Mouse (Mus musculus): Measurements from ENCODE around the gene Sgcg. TPM values are rescaled to one million over a fixed set of nuclear protein-coding genes. Genes with fewer than 3 reads are reported as not detected.

Sgcg gene
- total and polyA plus RNA-seq, 2 experiments from 2014 or later, result 0.11 to 0.36 TPM

- no peak overlapping the region for H3K4me3 ChIP-seq (ENCODE audit: low read depth, low read length)
- no peaks in the 10 kb centered on the region for H3K4me1 ChIP-seq (ENCODE audit: insufficient read depth, low read length)
- H3K9me3 ChIP-seq (ENCODE audit: low read length), result no peaks in the 10 kb centered on the region
- peaks cover 33% of the 10 kb centered on the region for H3K36me3 ChIP-seq (ENCODE audit: insufficient read depth, low read length)
- TF ChIP-seq CTCF (IDR thresholded peaks at IDR 0.05), result no peak
- H3K27me3 ChIP-seq (ENCODE audit: insufficient read depth, low read length), result no peaks in the 10 kb centered on the region
- WGBS, result 99% methylated on average over 6 of the region's 6 CpGs
- ATAC-seq (ENCODE audit: low FRiP score) (no peak), DNase-seq (ENCODE audit: low spot score) (no peak)
- no peak overlapping the region for H3K27ac ChIP-seq (ENCODE audit: low read depth, low read length)
- H3K4me2 ChIP-seq (ENCODE audit: low read depth, low read length, poor library complexity, severe bottlenecking), result no peak overlapping the region
- no peak overlapping the region for H3K9ac ChIP-seq (replicated peaks; ENCODE audit: low read length, poor library complexity, severe bottlenecking)
Measured at GRCm38 (mm10) chr14:61211754-61212153, 46.5 kb downstream of the Sgcg start.

- no peak for TF ChIP-seq CTCF (IDR thresholded peaks at IDR 0.05)
- Histone ChIP-seq H3K9me3 (ENCODE audit: low read length) (no peaks in the 10 kb centered on the region), H3K27ac (ENCODE audit: low read depth, low read length) (no peak overlapping the region), H3K9ac (replicated peaks; ENCODE audit: low read length, poor library complexity, severe bottlenecking) (no peak overlapping the region), H3K4me2 (ENCODE audit: low read depth, low read length, poor library complexity, severe bottlenecking) (no peak overlapping the region), H3K4me3 (ENCODE audit: low read depth, low read length) (no peak overlapping the region), H3K27me3 (ENCODE audit: insufficient read depth, low read length) (no peaks in the 10 kb centered on the region), H3K4me1 (ENCODE audit: insufficient read depth, low read length) (no peaks in the 10 kb centered on the region), H3K36me3 (ENCODE audit: insufficient read depth, low read length) (peaks cover 47% of the 10 kb centered on the region)
- no peak for DNase-seq (ENCODE audit: low spot score)
- 86% methylated on average over 5 of the region's 5 CpGs for WGBS
- no peak for ATAC-seq (ENCODE audit: low FRiP score)
Measured at GRCm38 (mm10) chr14:61210111-61210510, 48.2 kb downstream of the Sgcg start.

DNA sequence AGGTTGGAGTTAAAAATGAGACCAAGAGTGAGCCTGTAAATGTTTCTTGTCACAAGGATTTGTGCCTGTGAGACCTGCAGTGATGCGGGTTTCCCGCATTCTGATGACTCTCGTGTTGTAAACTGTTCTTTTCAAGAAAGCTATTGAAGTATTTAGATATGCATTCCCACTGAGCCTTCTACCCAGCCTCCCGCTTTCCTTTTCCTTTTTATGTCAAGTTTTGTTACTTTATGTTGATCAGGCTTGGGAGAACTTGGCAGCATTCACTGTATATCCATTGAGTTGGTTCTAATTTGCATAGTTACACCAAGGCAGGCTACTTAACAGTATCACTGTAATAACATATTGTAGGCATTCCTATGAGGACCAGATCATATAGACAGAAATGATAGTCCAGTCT lies 63.9 kb downstream of the Sgcg start:
- H3K9me3 ChIP-seq (ENCODE audit: low read length), result no peaks in the 10 kb centered on the region
- DNase-seq (ENCODE audit: low spot score) (no peak), ATAC-seq (ENCODE audit: low FRiP score) (no peak)
- H3K4me1 ChIP-seq (ENCODE audit: insufficient read depth, low read length), result no peaks in the 10 kb centered on the region
- H3K36me3 ChIP-seq (ENCODE audit: insufficient read depth, low read length), result peaks cover 13% of the 10 kb centered on the region; the same call in 1 of the 2 replicates
- TF ChIP-seq CTCF (IDR thresholded peaks at IDR 0.05), result no peak
- WGBS, result 40% methylated on average over 4 of the region's 4 CpGs
- no peaks in the 10 kb centered on the region for H3K27me3 ChIP-seq (ENCODE audit: insufficient read depth, low read length)
- no peak overlapping the region for H3K4me2 ChIP-seq (ENCODE audit: low read depth, low read length, poor library complexity, severe bottlenecking)
- no peak overlapping the region for H3K27ac ChIP-seq (ENCODE audit: low read depth, low read length)
- no peak overlapping the region for H3K4me3 ChIP-seq (ENCODE audit: low read depth, low read length)
- H3K9ac ChIP-seq (replicated peaks; ENCODE audit: low read length, poor library complexity, severe bottlenecking), result no peak overlapping the region

- no peak for ATAC-seq (ENCODE audit: low FRiP score)
- H3K36me3 ChIP-seq (ENCODE audit: insufficient read depth, low read length), result peaks cover 13% of the 10 kb centered on the region; the same call in 1 of the 2 replicates
- 86% methylated on average over 10 of the region's 10 CpGs for WGBS
Measured at GRCm38 (mm10) chr14:61192326-61192725, 66.0 kb downstream of the Sgcg start.

DNA sequence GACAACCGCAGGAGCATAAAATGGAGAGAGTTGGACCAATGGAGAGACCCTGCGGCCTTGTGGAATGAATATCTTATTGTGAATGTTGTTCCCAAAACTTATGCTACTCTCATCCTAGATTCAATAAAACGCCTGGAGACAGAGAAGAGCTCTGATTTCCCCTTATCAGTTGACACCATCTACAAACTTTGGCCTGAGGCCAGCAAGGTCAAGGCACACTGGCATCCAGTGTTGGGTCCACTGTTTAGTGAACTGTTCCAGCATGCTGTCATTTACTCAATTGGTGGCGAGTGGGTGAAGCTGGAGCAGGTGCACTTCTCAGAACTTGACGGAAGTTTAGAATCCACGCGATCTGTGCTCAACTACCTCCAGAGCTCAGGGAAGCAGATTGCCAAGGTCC lies 66.4 kb downstream of the Sgcg start:
- H3K36me3 ChIP-seq (ENCODE audit: insufficient read depth, low read length), result peaks cover 12% of the 10 kb centered on the region; the same call in 1 of the 2 replicates

More at GRCm38 (mm10) chr14:61192326-61192725, 66.0 kb downstream of the Sgcg start:
- no peaks in the 10 kb centered on the region for H3K9me3 ChIP-seq (ENCODE audit: low read length)
- H3K9ac ChIP-seq (replicated peaks; ENCODE audit: low read length, poor library complexity, severe bottlenecking), result no peak overlapping the region
- H3K4me3 ChIP-seq (ENCODE audit: low read depth, low read length), result no peak overlapping the region
- no peaks in the 10 kb centered on the region for H3K4me1 ChIP-seq (ENCODE audit: insufficient read depth, low read length)
- H3K27me3 ChIP-seq (ENCODE audit: insufficient read depth, low read length), result no peaks in the 10 kb centered on the region
- no peak for TF ChIP-seq CTCF (IDR thresholded peaks at IDR 0.05)
- H3K4me2 ChIP-seq (ENCODE audit: low read depth, low read length, poor library complexity, severe bottlenecking), result no peak overlapping the region
- H3K27ac ChIP-seq (ENCODE audit: low read depth, low read length), result no peak overlapping the region
- no peak for DNase-seq (ENCODE audit: low spot score)

GRCm38 (mm10) chr14:61173229-61173628 lies 85.1 kb downstream of the Sgcg start:
- Histone ChIP-seq H3K4me2 (ENCODE audit: low read depth, low read length, poor library complexity, severe bottlenecking) (peak overlapping the region; percentile 62), H3K36me3 (ENCODE audit: insufficient read depth, low read length) (no peaks in the 10 kb centered on the region), H3K9ac (replicated peaks; ENCODE audit: low read length, poor library complexity, severe bottlenecking) (peak overlapping the region; percentile 80), H3K27me3 (ENCODE audit: insufficient read depth, low read length) (no peaks in the 10 kb centered on the region), H3K4me1 (ENCODE audit: insufficient read depth, low read length) (peaks cover 13% of the 10 kb centered on the region), H3K4me3 (ENCODE audit: low read depth, low read length) (peak overlapping the region; percentile 56), H3K9me3 (ENCODE audit: low read length) (no peaks in the 10 kb centered on the region), H3K27ac (ENCODE audit: low read depth, low read length) (peak overlapping the region; percentile 86)
- DNase-seq (ENCODE audit: low spot score) (peak; percentile 84), ATAC-seq (ENCODE audit: low FRiP score) (peak; percentile 69)
- TF ChIP-seq CTCF (IDR thresholded peaks at IDR 0.05), result peak; percentile 64
- WGBS, result 0% methylated on average over 37 of the region's 37 CpGs

More for the DNA sequence above, 66.4 kb downstream of the Sgcg start:
- no peak overlapping the region for H3K4me3 ChIP-seq (ENCODE audit: low read depth, low read length)
- no peaks in the 10 kb centered on the region for H3K27me3 ChIP-seq (ENCODE audit: insufficient read depth, low read length)
- no peak for TF ChIP-seq CTCF (IDR thresholded peaks at IDR 0.05)
- ATAC-seq (ENCODE audit: low FRiP score) (no peak), DNase-seq (ENCODE audit: low spot score) (no peak)
- H3K9ac ChIP-seq (replicated peaks; ENCODE audit: low read length, poor library complexity, severe bottlenecking), result no peak overlapping the region
- no peaks in the 10 kb centered on the region for H3K9me3 ChIP-seq (ENCODE audit: low read length)
- H3K27ac ChIP-seq (ENCODE audit: low read depth, low read length), result no peak overlapping the region
- H3K4me2 ChIP-seq (ENCODE audit: low read depth, low read length, poor library complexity, severe bottlenecking), result no peak overlapping the region
- 95% methylated on average over 7 of the region's 7 CpGs for WGBS
- no peaks in the 10 kb centered on the region for H3K4me1 ChIP-seq (ENCODE audit: insufficient read depth, low read length)

All from midbrain, postnatal 0 days (tissue).